Mouse (Mus musculus): ENCODE measurements around the gene Myo3b. TPM values are rescaled to one million over a fixed set of nuclear protein-coding genes. Genes with fewer than 3 reads are reported as not detected.
"Not testable (repeated sequence)": the region's sequence is repeated elsewhere in the genome, so short reads cannot be mapped to it uniquely, and the experiment has no call there.

Gene Myo3b
- polyA plus RNA-seq, 1 experiment from 2014 or later = 0.30 TPM

- no peak for DNase-seq (ENCODE audit: low spot score)
- H3K36me3 ChIP-seq (ENCODE audit: control insufficient read depth, insufficient read depth, low read length) = no peaks in the 10 kb centered on the region
- H3K9ac ChIP-seq (ENCODE audit: low read length) = no peak overlapping the region
- ATAC-seq (replicated peaks; ENCODE audit: low FRiP score, low TSS enrichment, low read depth) = no peak
- 76% methylated on average over 3 of the region's 3 CpGs for WGBS
- H3K4me3 ChIP-seq (ENCODE audit: low read depth, low read length) = no peak overlapping the region
- H3K27ac ChIP-seq (ENCODE audit: low read depth) = no peak overlapping the region
- H3K4me2 ChIP-seq (ENCODE audit: low read length) = no peak overlapping the region
- no peaks in the 10 kb centered on the region for H3K9me3 ChIP-seq (ENCODE audit: control insufficient read depth, low read length)
- H3K4me1 ChIP-seq (replicated peaks; ENCODE audit: control insufficient read depth, insufficient read depth, low read length) = no peaks in the 10 kb centered on the region
- H3K27me3 ChIP-seq (replicated peaks; ENCODE audit: control insufficient read depth, insufficient read depth, low read length) = peaks cover 4% of the 10 kb centered on the region
These were observed 178.9 kb downstream of the Myo3b start for GRCm38 (mm10) chr2:70217800-70218199.

GRCm38 (mm10) chr2:70218469-70218868 lies 179.5 kb downstream of the Myo3b start:
- Histone ChIP-seq H3K36me3 (ENCODE audit: control insufficient read depth, insufficient read depth, low read length) (no peaks in the 10 kb centered on the region), H3K27ac (ENCODE audit: low read depth) (no peak overlapping the region), H3K9ac (ENCODE audit: low read length) (no peak overlapping the region), H3K27me3 (replicated peaks; ENCODE audit: control insufficient read depth, insufficient read depth, low read length) (peaks cover 4% of the 10 kb centered on the region), H3K4me1 (replicated peaks; ENCODE audit: control insufficient read depth, insufficient read depth, low read length) (no peaks in the 10 kb centered on the region), H3K9me3 (ENCODE audit: control insufficient read depth, low read length) (no peaks in the 10 kb centered on the region), H3K4me2 (ENCODE audit: low read length) (no peak overlapping the region), H3K4me3 (ENCODE audit: low read depth, low read length) (no peak overlapping the region)
- ATAC-seq (replicated peaks; ENCODE audit: low FRiP score, low TSS enrichment, low read depth) = no peak
- WGBS = 69% methylated on average over 8 of the region's 8 CpGs
- DNase-seq (ENCODE audit: low spot score) = no peak

- Histone ChIP-seq H3K4me3 (ENCODE audit: low read depth, low read length) (no peak overlapping the region), H3K36me3 (ENCODE audit: control insufficient read depth, insufficient read depth, low read length) (no peaks in the 10 kb centered on the region), H3K27me3 (replicated peaks; ENCODE audit: control insufficient read depth, insufficient read depth, low read length) (peaks cover 13% of the 10 kb centered on the region; the same call in 1 of the 2 replicates), H3K9me3 (ENCODE audit: control insufficient read depth, low read length) (no peaks in the 10 kb centered on the region), H3K4me2 (ENCODE audit: low read length) (no peak overlapping the region), H3K27ac (ENCODE audit: low read depth) (no peak overlapping the region), H3K4me1 (replicated peaks; ENCODE audit: control insufficient read depth, insufficient read depth, low read length) (no peaks in the 10 kb centered on the region), H3K9ac (ENCODE audit: low read length) (no peak overlapping the region)
- no peak for ATAC-seq (replicated peaks; ENCODE audit: low FRiP score, low TSS enrichment, low read depth)
- no peak for DNase-seq (ENCODE audit: low spot score)
- 10% methylated on average over 3 of the region's 3 CpGs for WGBS
These were observed 187.8 kb downstream of the Myo3b start for GRCm38 (mm10) chr2:70226679-70227078.

GRCm38 (mm10) chr2:70234450-70234849 lies 195.5 kb downstream of the Myo3b start:
- not testable (repeated sequence) for H3K9ac ChIP-seq (ENCODE audit: low read length); DNase-seq (ENCODE audit: low spot score); H3K4me2 ChIP-seq (ENCODE audit: low read length); H3K9me3 ChIP-seq (ENCODE audit: control insufficient read depth, low read length); H3K27ac ChIP-seq (ENCODE audit: low read depth); ATAC-seq (replicated peaks; ENCODE audit: low FRiP score, low TSS enrichment, low read depth); H3K36me3 ChIP-seq (ENCODE audit: control insufficient read depth, insufficient read depth, low read length); H3K27me3 ChIP-seq (replicated peaks; ENCODE audit: control insufficient read depth, insufficient read depth, low read length); H3K4me1 ChIP-seq (replicated peaks; ENCODE audit: control insufficient read depth, insufficient read depth, low read length); H3K4me3 ChIP-seq (ENCODE audit: low read depth, low read length)
- 39% methylated on average over 3 of the region's 4 CpGs for WGBS

- H3K4me2 ChIP-seq (ENCODE audit: low read length) = no peak overlapping the region
- no peak overlapping the region for H3K4me3 ChIP-seq (ENCODE audit: low read depth, low read length)
- no peaks in the 10 kb centered on the region for H3K4me1 ChIP-seq (replicated peaks; ENCODE audit: control insufficient read depth, insufficient read depth, low read length)
- H3K9ac ChIP-seq (ENCODE audit: low read length) = no peak overlapping the region
- H3K27ac ChIP-seq (ENCODE audit: low read depth) = no peak overlapping the region
- ATAC-seq (replicated peaks; ENCODE audit: low FRiP score, low TSS enrichment, low read depth) = no peak
- no peaks in the 10 kb centered on the region for H3K36me3 ChIP-seq (ENCODE audit: control insufficient read depth, insufficient read depth, low read length)
- no peak for DNase-seq (ENCODE audit: low spot score)
- 0 out of 2 replicates have a peak, but pooled peaks cover 3% of the 10 kb centered on the region for H3K27me3 ChIP-seq (replicated peaks; ENCODE audit: control insufficient read depth, insufficient read depth, low read length)
- 62% methylated on average over 4 of the region's 4 CpGs for WGBS
- no peaks in the 10 kb centered on the region for H3K9me3 ChIP-seq (ENCODE audit: control insufficient read depth, low read length)
These were observed 207.1 kb downstream of the Myo3b start for GRCm38 (mm10) chr2:70245981-70246380.

- 82% methylated on average over 7 of the region's 7 CpGs for WGBS
- no peaks in the 10 kb centered on the region for H3K4me1 ChIP-seq (replicated peaks; ENCODE audit: control insufficient read depth, insufficient read depth, low read length)
- DNase-seq (ENCODE audit: low spot score) (no peak), ATAC-seq (replicated peaks; ENCODE audit: low FRiP score, low TSS enrichment, low read depth) (no peak)
- H3K9ac ChIP-seq (ENCODE audit: low read length) = no peak overlapping the region
- H3K9me3 ChIP-seq (ENCODE audit: control insufficient read depth, low read length) = no peaks in the 10 kb centered on the region
- H3K4me2 ChIP-seq (ENCODE audit: low read length) = no peak overlapping the region
- no peaks in the 10 kb centered on the region for H3K27me3 ChIP-seq (replicated peaks; ENCODE audit: control insufficient read depth, insufficient read depth, low read length)
- no peak overlapping the region for H3K27ac ChIP-seq (ENCODE audit: low read depth)
- H3K36me3 ChIP-seq (ENCODE audit: control insufficient read depth, insufficient read depth, low read length) = no peaks in the 10 kb centered on the region
- H3K4me3 ChIP-seq (ENCODE audit: low read depth, low read length) = no peak overlapping the region
These were observed 209.7 kb downstream of the Myo3b start for GRCm38 (mm10) chr2:70248616-70249015.

GRCm38 (mm10) chr2:70249872-70250271 lies 210.9 kb downstream of the Myo3b start:
- Histone ChIP-seq H3K9ac (ENCODE audit: low read length) (no peak overlapping the region), H3K4me2 (ENCODE audit: low read length) (no peak overlapping the region), H3K27ac (ENCODE audit: low read depth) (no peak overlapping the region), H3K4me3 (ENCODE audit: low read depth, low read length) (no peak overlapping the region), H3K4me1 (replicated peaks; ENCODE audit: control insufficient read depth, insufficient read depth, low read length) (no peaks in the 10 kb centered on the region), H3K36me3 (ENCODE audit: control insufficient read depth, insufficient read depth, low read length) (no peaks in the 10 kb centered on the region), H3K9me3 (ENCODE audit: control insufficient read depth, low read length) (no peaks in the 10 kb centered on the region), H3K27me3 (replicated peaks; ENCODE audit: control insufficient read depth, insufficient read depth, low read length) (no peaks in the 10 kb centered on the region)
- DNase-seq (ENCODE audit: low spot score) = no peak
- no peak for ATAC-seq (replicated peaks; ENCODE audit: low FRiP score, low TSS enrichment, low read depth)
- WGBS = 44% methylated on average over 4 of the region's 4 CpGs

- no peak overlapping the region for H3K9ac ChIP-seq (ENCODE audit: low read length)
- H3K27ac ChIP-seq (ENCODE audit: low read depth) = no peak overlapping the region
- no peak overlapping the region for H3K4me2 ChIP-seq (ENCODE audit: low read length)
- H3K36me3 ChIP-seq (ENCODE audit: control insufficient read depth, insufficient read depth, low read length) = no peaks in the 10 kb centered on the region
- ATAC-seq (replicated peaks; ENCODE audit: low FRiP score, low TSS enrichment, low read depth) (no peak), DNase-seq (ENCODE audit: low spot score) (peak; percentile 10)
- H3K4me1 ChIP-seq (replicated peaks; ENCODE audit: control insufficient read depth, insufficient read depth, low read length) = no peaks in the 10 kb centered on the region
- no peaks in the 10 kb centered on the region for H3K9me3 ChIP-seq (ENCODE audit: control insufficient read depth, low read length)
- WGBS = 92% methylated on average over 10 of the region's 10 CpGs
- H3K4me3 ChIP-seq (ENCODE audit: low read depth, low read length) = no peak overlapping the region
- H3K27me3 ChIP-seq (replicated peaks; ENCODE audit: control insufficient read depth, insufficient read depth, low read length) = no peaks in the 10 kb centered on the region
These were observed 212.3 kb downstream of the Myo3b start for GRCm38 (mm10) chr2:70251256-70251655.

GRCm38 (mm10) chr2:70259357-70260000 lies 220.6 kb downstream of the Myo3b start:
- Histone ChIP-seq H3K4me3 (ENCODE audit: low read depth, low read length) (no peak overlapping the region), H3K9ac (ENCODE audit: low read length) (no peak overlapping the region), H3K4me2 (ENCODE audit: low read length) (no peak overlapping the region), H3K27me3 (replicated peaks; ENCODE audit: control insufficient read depth, insufficient read depth, low read length) (no peaks in the 10 kb centered on the region), H3K36me3 (ENCODE audit: control insufficient read depth, insufficient read depth, low read length) (no peaks in the 10 kb centered on the region), H3K9me3 (ENCODE audit: control insufficient read depth, low read length) (no peaks in the 10 kb centered on the region), H3K27ac (ENCODE audit: low read depth) (no peak overlapping the region), H3K4me1 (replicated peaks; ENCODE audit: control insufficient read depth, insufficient read depth, low read length) (peaks cover 7% of the 10 kb centered on the region)
- ATAC-seq (replicated peaks; ENCODE audit: low FRiP score, low TSS enrichment, low read depth) (no peak), DNase-seq (ENCODE audit: low spot score) (no peak)
- WGBS = 15% methylated on average over 8 of the region's 8 CpGs
